Mouse (Mus musculus) adipocyte (in vitro differentiated cells): ENCODE measurements around the gene Cacna1f.

ENCODE experiments used
- DNase-seq: peaks from one replicate; pipeline ENCODE4 v3.0.0-alpha.2; 2016; ENCODE audit warnings: low spot score

Gene Cacna1f

GRCm38 (mm10) chrX:7632560-7632959, 25.7 kb downstream of the Cacna1f start:
- no peak for DNase-seq

GRCm38 (mm10) chrX:7635101-7635500, 28.2 kb downstream of the Cacna1f start:
- DNase-seq: no peak

GRCm38 (mm10) chrX:7638401-7639091, 31.7 kb downstream of the Cacna1f start, which contains the start of gene Syp:
TSS of gene Syp (plus strand) at chrX:7638471.
- DNase-seq: no peak

GRCm38 (mm10) chrX:7639536-7640325, 32.8 kb downstream of the Cacna1f start:
- DNase-seq: no peak

GRCm38 (mm10) chrX:7640785-7641184, 33.9 kb downstream of the Cacna1f start:
- no peak for DNase-seq

- peak; percentile 85 for DNase-seq
Measured at GRCm38 (mm10) chrX:7645349-7645748, 38.5 kb downstream of the Cacna1f start.

- DNase-seq: peak; percentile 91
Measured at GRCm38 (mm10) chrX:7648671-7649304, 41.9 kb downstream of the Cacna1f start.

- peak; percentile 28 for DNase-seq
Measured at GRCm38 (mm10) chrX:7657221-7657639, 50.3 kb downstream of the Cacna1f start, which contains the start of gene Prickle3. TSS of gene Prickle3 (plus strand) at chrX:7657260.

- DNase-seq: peak; percentile 77
Measured at GRCm38 (mm10) chrX:7658031-7658784, 51.3 kb downstream of the Cacna1f start.

GRCm38 (mm10) chrX:7658785-7659589, 52.1 kb downstream of the Cacna1f start:
- DNase-seq: peak; percentile 64

- DNase-seq: peak; percentile 12
Measured at GRCm38 (mm10) chrX:7661086-7661485, 54.2 kb downstream of the Cacna1f start.

GRCm38 (mm10) chrX:7662936-7663335, 56.1 kb downstream of the Cacna1f start:
- no peak for DNase-seq

- DNase-seq: no peak
Measured at GRCm38 (mm10) chrX:7664791-7665190, 57.9 kb downstream of the Cacna1f start.

- DNase-seq: no peak
Measured at GRCm38 (mm10) chrX:7665739-7666502, 59.0 kb downstream of the Cacna1f start.

GRCm38 (mm10) chrX:7670390-7670881, 63.6 kb downstream of the Cacna1f start:
- peak; percentile 64 for DNase-seq

GRCm38 (mm10) chrX:7670921-7671623, 64.2 kb downstream of the Cacna1f start, which contains the start of gene Plp2:
TSS of gene Plp2 (minus strand) at chrX:7671390.
- peak; percentile 20 for DNase-seq

- DNase-seq: no peak
Measured at GRCm38 (mm10) chrX:7672739-7673138, 65.9 kb downstream of the Cacna1f start.

- no peak for DNase-seq
Measured at GRCm38 (mm10) chrX:7673578-7674281, 66.8 kb downstream of the Cacna1f start.
